Mouse (Mus musculus) liver, adult 2 months (tissue): ENCODE measurements at regions not wholly inside any gene's neighbourhood (a gene's known extent, or its start where the extent isn't known, plus 50 kb on each side); places are given as distances from the start of the nearest gene placed in this dataset.

ENCODE experiments used
- CTCF ChIP-seq: fragments of 200-500 bp; IDR thresholded peaks from 2 replicates; pipeline ENCODE4 v1.5.1; 2011; ENCODE audit warnings: low read depth, low read length, control low read depth
- POLR2A ChIP-seq: fragments of 200-500 bp; IDR thresholded peaks from 2 replicates; pipeline ENCODE4 v1.6.1; 2011; ENCODE audit warnings: low read length, control low read depth; ENCODE audit not compliant: insufficient read depth; ENCODE audit errors: extremely low read depth

GRCm38 (mm10) chr17:83972470-83972869 lies 124.7 kb upstream of the Haao start:
- no peak for TF ChIP-seq CTCF
- TF ChIP-seq POLR2A: no peak
